Comparison of ENCODE assay signal across 9 mouse cellular contexts in the genomic region with DNA sequence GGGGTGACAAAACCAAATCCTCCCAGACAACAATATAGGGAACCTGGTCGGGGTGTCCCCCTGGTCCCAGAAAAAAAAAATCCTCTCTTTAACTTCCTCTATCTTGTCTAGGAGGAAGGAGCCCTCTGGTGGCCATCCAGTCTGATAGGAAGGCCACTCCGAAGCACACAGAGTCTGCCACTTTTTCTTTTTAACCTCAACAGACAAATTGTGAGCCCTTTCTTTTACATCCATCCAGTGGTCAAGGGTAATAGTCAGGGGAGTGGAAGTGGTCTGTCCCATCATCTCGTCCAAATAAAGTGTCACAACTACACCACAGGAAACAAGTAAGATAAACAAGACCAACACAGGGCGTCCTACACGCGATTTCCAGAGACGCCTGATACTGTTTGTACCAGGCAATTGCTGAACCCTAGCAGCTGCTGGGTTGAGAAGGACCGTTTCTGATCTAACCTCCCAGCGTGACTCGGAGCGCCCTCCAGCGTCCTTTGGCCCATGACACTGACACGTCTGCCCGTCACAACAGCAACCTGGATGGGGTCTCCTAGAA. TPM values are rescaled to one million over a fixed set of nuclear protein-coding genes. Genes with fewer than 3 reads are reported as not detected.
DNase-seq lines count a peak whose midpoint lies in the region; ATAC-seq and TF ChIP-seq lines count a peak whose summit lies in the region.
"Had no signal": no experiment of that assay in that cellular context is flagged by ENCODE, and none has a peak within 500 bp of the region (broad histone marks: within the 10 kb centered on the region; RNA-seq: fewer than 3 reads in every experiment).

No protein-coding gene starts in this region.

- peak overlapping the region; percentile 32 for H3K4me2 ChIP-seq in kidney, postnatal 0 days (ENCODE audit: low read length)
- H3K4me2 ChIP-seq in forebrain, embryonic 15.5 days (replicated peaks): no peak overlapping the region
- H3K4me2 ChIP-seq in hindbrain, embryonic 16.5 days (ENCODE audit: low read length): no peak overlapping the region
- H3K4me2 ChIP-seq: embryonic facial prominence, embryonic 13.5 days had no signal

- H3K4me3 ChIP-seq in gastrocnemius, adult 2 months: peak overlapping the region; percentile 7; the same call in 1 of the 2 replicates
- H3K4me3 ChIP-seq in kidney, postnatal 0 days (replicated peaks; ENCODE audit: low read depth, low read length): no peak overlapping the region; the same call in 1 of the 2 replicates
- H3K4me3 ChIP-seq in forebrain, embryonic 15.5 days: no peak overlapping the region
- H3K4me3 ChIP-seq in hindbrain, embryonic 16.5 days (ENCODE audit: low read length): no peak overlapping the region
- H3K4me3 ChIP-seq: embryonic facial prominence, embryonic 13.5 days had no signal

- H3K27ac ChIP-seq in gastrocnemius, adult 2 months: no peak overlapping the region
- H3K27ac ChIP-seq in kidney, postnatal 0 days: 0 out of 2 replicates have a peak overlapping the region, but pooled peaks have one; percentile 74
- H3K27ac ChIP-seq in forebrain, embryonic 15.5 days (replicated peaks): no peak overlapping the region
- H3K27ac ChIP-seq in hindbrain, embryonic 16.5 days (ENCODE audit: low read depth, low read length): no peak overlapping the region
- H3K27ac ChIP-seq: embryonic facial prominence, embryonic 13.5 days had no signal

- intact Hi-C loops in gastrocnemius, adult 2 months (cut with DNase I): no loop called here

- no peaks in the 10 kb centered on the region for H3K27me3 ChIP-seq in kidney, postnatal 0 days (ENCODE audit: insufficient read depth, low read length)
- no peaks in the 10 kb centered on the region for H3K27me3 ChIP-seq in splenic B cell, adult 2 months (ENCODE audit: control insufficient read depth, insufficient read depth, low read length, poor library complexity, severe bottlenecking)
- no peaks in the 10 kb centered on the region for H3K27me3 ChIP-seq in forebrain, embryonic 15.5 days
- H3K27me3 ChIP-seq in hindbrain, embryonic 16.5 days (replicated peaks; ENCODE audit: control insufficient read depth, insufficient read depth, low read length): no peaks in the 10 kb centered on the region
- H3K27me3 ChIP-seq: embryonic facial prominence, embryonic 13.5 days had no signal

- no peaks in the 10 kb centered on the region for H3K36me3 ChIP-seq in kidney, postnatal 0 days (ENCODE audit: insufficient read depth, low read length)
- no peaks in the 10 kb centered on the region for H3K36me3 ChIP-seq in splenic B cell, adult 2 months (ENCODE audit: control insufficient read depth, insufficient read depth, low read length, poor library complexity, severe bottlenecking)
- no peaks in the 10 kb centered on the region for H3K36me3 ChIP-seq in forebrain, embryonic 15.5 days
- no peaks in the 10 kb centered on the region for H3K36me3 ChIP-seq in hindbrain, embryonic 16.5 days (ENCODE audit: control insufficient read depth, insufficient read depth, low read length)
- H3K36me3 ChIP-seq: embryonic facial prominence, embryonic 13.5 days had no signal

- H3K9ac ChIP-seq in kidney, postnatal 0 days (ENCODE audit: low read depth, low read length): no peak overlapping the region
- H3K9ac ChIP-seq in forebrain, embryonic 15.5 days (replicated peaks): no peak overlapping the region
- H3K9ac ChIP-seq in hindbrain, embryonic 16.5 days (ENCODE audit: low read depth, low read length): no peak overlapping the region
- H3K9ac ChIP-seq: embryonic facial prominence, embryonic 13.5 days had no signal

- ATAC-seq in kidney, postnatal 0 days (replicated peaks; ENCODE audit: low FRiP score, low read depth): no peak
- ATAC-seq in forebrain, embryonic 15.5 days (replicated peaks): no peak
- no peak for ATAC-seq in hindbrain, embryonic 16.5 days

- no peak for DNase-seq in gastrocnemius, adult 2 months
- DNase-seq in gastrocnemius, postnatal 10 days: no peak
- DNase-seq in right cerebral cortex, postnatal 10 days (ENCODE audit: low spot score in 2 of 2): peak; percentile 40 to 57
- DNase-seq in right cerebral cortex, postnatal 25 days: no peak
- peak; percentile 73 for DNase-seq in kidney, postnatal 0 days (ENCODE audit: low spot score)
- DNase-seq in splenic B cell, adult 2 months (ENCODE audit: low read depth, low spot score): peak; percentile 46

- no peaks in the 10 kb centered on the region for H3K9me3 ChIP-seq in kidney, postnatal 0 days (replicated peaks; ENCODE audit: low read length)
- H3K9me3 ChIP-seq in forebrain, embryonic 15.5 days: no peaks in the 10 kb centered on the region
- no peaks in the 10 kb centered on the region for H3K9me3 ChIP-seq in hindbrain, embryonic 16.5 days (ENCODE audit: control insufficient read depth, low read length)
- H3K9me3 ChIP-seq: embryonic facial prominence, embryonic 13.5 days had no signal

- 49% methylated on average over 14 of the region's 14 CpGs for WGBS in kidney, postnatal 0 days
- 89% methylated on average over 14 of the region's 14 CpGs for WGBS in forebrain, embryonic 15.5 days
- WGBS in hindbrain, embryonic 16.5 days: 88% methylated on average over 14 of the region's 14 CpGs

- TF ChIP-seq CTCF in gastrocnemius, adult 2 months (IDR thresholded peaks at IDR 0.05): peak; percentile 29; the same call in 1 of the 2 replicates
- peak; percentile 55 for TF ChIP-seq CTCF in kidney, postnatal 0 days (IDR thresholded peaks at IDR 0.05; ENCODE audit: low read depth)

- H3K4me1 ChIP-seq in kidney, postnatal 0 days (replicated peaks; ENCODE audit: insufficient read depth, low read length): no peaks in the 10 kb centered on the region
- H3K4me1 ChIP-seq in forebrain, embryonic 15.5 days: no peaks in the 10 kb centered on the region
- no peaks in the 10 kb centered on the region for H3K4me1 ChIP-seq in hindbrain, embryonic 16.5 days (ENCODE audit: control insufficient read depth, insufficient read depth, low read depth, low read length)
- H3K4me1 ChIP-seq: embryonic facial prominence, embryonic 13.5 days had no signal

RNA-seq across cellular contexts. Expression of a gene that starts 1.4 kb away (rescaled TPM):
- 1 to 10 TPM in 1 of 2 experiments, under 1 TPM in 1; 0.56 to 1.1 TPM for total RNA-seq in gastrocnemius, adult 2 months (2021)
- total RNA-seq in gastrocnemius, postnatal 10 days (2021): 1 to 10 TPM; 1.9 to 3.5 TPM
- 2.4 and 3.8 TPM in 2 replicates for polyA plus RNA-seq in kidney, postnatal 0 days (2015; fragmentation: Nextera tagmentation; extraction: Ambion mirVana)
- 0.50 and 0.68 TPM in 2 replicates for polyA plus RNA-seq in forebrain, embryonic 15.5 days (2015; fragmentation: Nextera tagmentation; extraction: Ambion mirVana)
- 1.7 and 2.0 TPM in 2 replicates for polyA plus RNA-seq in hindbrain, embryonic 16.5 days (2015; fragmentation: Nextera tagmentation; extraction: Ambion mirVana)

RNA-seq across cellular contexts. Expression of a gene that starts 10.6 kb away (rescaled TPM):
- under 1 TPM in 1 of 2 experiments, not detected in 1; 0.98 TPM for total RNA-seq in gastrocnemius, adult 2 months (2021)
- 1 to 10 TPM in 1 of 2 experiments, not detected in 1; 2.0 TPM for total RNA-seq in gastrocnemius, postnatal 10 days (2021)
- polyA plus RNA-seq in kidney, postnatal 0 days (2015; fragmentation: Nextera tagmentation; extraction: Ambion mirVana): 10.2 and 11.1 TPM in 2 replicates
- 0.60 and 0.92 TPM in 2 replicates for polyA plus RNA-seq in forebrain, embryonic 15.5 days (2015; fragmentation: Nextera tagmentation; extraction: Ambion mirVana)
- polyA plus RNA-seq in hindbrain, embryonic 16.5 days (2015; fragmentation: Nextera tagmentation; extraction: Ambion mirVana): 2.5 and 2.6 TPM in 2 replicates
- polyA plus RNA-seq: embryonic facial prominence, embryonic 13.5 days had no signal

RNA-seq across cellular contexts. Expression of a gene that starts 17.6 kb away (rescaled TPM):
- 10 to 100 TPM in 1 of 2 experiments, 1 to 10 TPM in 1; 9.9 to 10.1 TPM for total RNA-seq in gastrocnemius, adult 2 months (2021)
- 10 to 100 TPM; 33.1 to 43.9 TPM for total RNA-seq in gastrocnemius, postnatal 10 days (2021)
- polyA plus RNA-seq in kidney, postnatal 0 days (2015; fragmentation: Nextera tagmentation; extraction: Ambion mirVana): 16.0 and 18.1 TPM in 2 replicates
- polyA plus RNA-seq in forebrain, embryonic 15.5 days (2015; fragmentation: Nextera tagmentation; extraction: Ambion mirVana): 84.6 and 87.8 TPM in 2 replicates
- 75.0 and 84.9 TPM in 2 replicates for polyA plus RNA-seq in hindbrain, embryonic 16.5 days (2015; fragmentation: Nextera tagmentation; extraction: Ambion mirVana)

RNA-seq across cellular contexts. Expression of a gene that starts 27.4 kb away (rescaled TPM):
- total RNA-seq in gastrocnemius, adult 2 months (2021): 10 to 100 TPM; 21.2 to 25.5 TPM
- total RNA-seq in gastrocnemius, postnatal 10 days (2021): 10 to 100 TPM; 28.3 to 31.5 TPM
- polyA plus RNA-seq in kidney, postnatal 0 days (2015; fragmentation: Nextera tagmentation; extraction: Ambion mirVana): 51.9 and 54.1 TPM in 2 replicates
- 49.5 and 49.6 TPM in 2 replicates for polyA plus RNA-seq in forebrain, embryonic 15.5 days (2015; fragmentation: Nextera tagmentation; extraction: Ambion mirVana)
- polyA plus RNA-seq in hindbrain, embryonic 16.5 days (2015; fragmentation: Nextera tagmentation; extraction: Ambion mirVana): 48.2 and 51.4 TPM in 2 replicates

RNA-seq across cellular contexts. Expression of a gene that starts 29.1 kb away (rescaled TPM):
- under 1 TPM; 0.33 to 0.36 TPM for total RNA-seq in gastrocnemius, adult 2 months (2021)
- under 1 TPM in 1 of 2 experiments, not detected in 1; 0.34 TPM for total RNA-seq in gastrocnemius, postnatal 10 days (2021)
- polyA plus RNA-seq in kidney, postnatal 0 days (2015; fragmentation: Nextera tagmentation; extraction: Ambion mirVana): 0.22 and 0.49 TPM in 2 replicates
- 1.1 and 3.2 TPM in 2 replicates for polyA plus RNA-seq in forebrain, embryonic 15.5 days (2015; fragmentation: Nextera tagmentation; extraction: Ambion mirVana)
- 3.0 and 4.5 TPM in 2 replicates for polyA plus RNA-seq in hindbrain, embryonic 16.5 days (2015; fragmentation: Nextera tagmentation; extraction: Ambion mirVana)

Comparison
In these comparisons a context has a peak if more than half of its experiments do, and no peak if none do; other contexts are left out.
1. DNase-seq: peak in right cerebral cortex, postnatal 10 days (2 of 2), kidney, postnatal 0 days (single experiment) and splenic B cell, adult 2 months (single experiment); none in gastrocnemius, adult 2 months (single experiment), gastrocnemius, postnatal 10 days (single experiment) and right cerebral cortex, postnatal 25 days (single experiment).